Mouse (Mus musculus): ENCODE measurements at regions not wholly inside any gene's neighbourhood (a gene's known extent, or its start where the extent isn't known, plus 50 kb on each side); places are given as distances from the start of the nearest gene placed in this dataset.

DNA sequence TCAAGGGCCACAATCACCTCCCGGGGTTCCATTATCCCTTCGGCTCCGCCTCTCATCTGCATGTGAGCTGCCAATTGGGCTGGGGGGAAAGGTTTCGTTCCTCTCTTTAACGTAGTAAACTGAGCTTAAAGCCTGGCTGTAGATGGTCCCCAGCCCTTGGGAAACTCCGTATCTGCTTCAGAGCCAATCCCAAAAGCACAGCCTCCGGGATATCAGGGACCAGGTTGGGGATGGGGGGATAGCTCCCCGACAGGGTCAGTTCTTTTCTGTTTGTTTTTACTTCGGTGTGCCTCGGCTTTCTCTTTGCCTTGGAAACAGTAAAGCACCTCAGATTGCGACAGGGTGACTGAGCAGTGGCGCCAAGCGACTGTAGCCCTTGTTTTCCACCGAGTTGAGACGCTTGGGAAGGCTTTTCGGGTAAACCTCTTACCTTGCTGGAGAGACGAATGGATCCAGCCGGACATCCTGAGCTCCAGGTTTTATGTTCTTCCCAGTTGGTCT is 64.5 kb downstream of the Tfap2c start:
- no peak for DNase-seq (ENCODE audit: low spot score)

GRCm38 (mm10) chr2:172615148-172615547 is 65.8 kb downstream of the Tfap2c start:
- DNase-seq (ENCODE audit: low spot score): no peak

DNA sequence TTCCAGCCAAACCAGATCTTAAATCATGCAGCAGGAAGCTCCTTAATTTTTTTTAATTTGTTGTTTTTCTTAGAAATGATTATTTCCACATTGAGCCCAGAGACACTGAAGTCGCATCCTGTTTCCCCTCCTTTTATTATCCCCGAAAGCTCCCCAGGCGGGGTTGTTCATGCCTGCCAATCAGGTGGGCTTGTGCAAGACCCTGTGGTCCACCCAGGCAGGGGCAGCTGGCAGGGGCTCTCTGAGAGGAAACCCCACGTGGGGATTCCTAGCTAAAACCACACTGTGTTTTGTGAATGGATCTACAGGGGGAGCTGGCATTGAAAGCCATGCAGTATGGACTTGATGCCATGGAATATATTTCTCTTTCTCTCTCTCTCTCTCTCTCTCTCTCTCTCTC is 66.2 kb downstream of the Tfap2c start:
- DNase-seq (ENCODE audit: low spot score): no peak

DNA sequence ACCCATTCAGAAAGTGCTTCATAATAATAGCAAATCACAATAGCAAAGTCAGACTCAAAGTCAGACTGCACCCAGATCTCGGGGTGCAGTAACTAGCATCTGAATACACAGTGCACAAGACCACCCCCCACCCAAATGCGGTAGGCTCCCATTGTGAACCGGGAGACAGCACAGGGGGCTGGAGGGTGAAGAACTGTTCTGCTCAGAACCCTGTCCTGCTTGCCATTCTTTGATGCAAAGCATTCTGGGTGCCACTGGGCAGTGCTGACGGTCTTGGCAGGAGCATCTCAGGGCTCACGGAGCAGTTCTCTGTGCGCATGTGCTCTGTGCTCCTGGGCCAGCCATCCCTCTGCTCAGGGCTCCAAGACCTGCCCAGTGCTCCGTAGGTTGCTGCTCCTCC is 69.8 kb downstream of the Tfap2c start:
- no peak for DNase-seq (ENCODE audit: low spot score)

DNA sequence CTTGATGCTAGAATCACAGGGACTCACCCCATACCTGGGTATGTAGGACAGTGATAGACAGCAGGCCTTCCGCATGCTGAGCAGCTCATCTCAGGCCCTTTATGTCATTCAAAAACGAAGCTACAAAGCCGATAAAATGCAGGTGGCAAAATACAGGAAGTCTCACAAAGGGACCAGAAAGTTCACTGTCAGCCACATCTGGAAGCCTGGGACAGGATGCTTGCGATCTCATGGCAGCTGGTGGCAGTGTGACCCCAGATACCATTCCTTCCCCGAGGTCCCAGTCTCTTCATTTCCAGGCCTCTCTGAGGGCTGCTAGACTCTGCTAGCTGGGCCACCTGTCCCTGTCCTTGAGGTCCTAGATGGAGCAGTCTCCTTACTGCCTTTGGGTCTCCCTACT is 70.6 kb downstream of the Tfap2c start:
- DNase-seq (ENCODE audit: low spot score): no peak

DNA sequence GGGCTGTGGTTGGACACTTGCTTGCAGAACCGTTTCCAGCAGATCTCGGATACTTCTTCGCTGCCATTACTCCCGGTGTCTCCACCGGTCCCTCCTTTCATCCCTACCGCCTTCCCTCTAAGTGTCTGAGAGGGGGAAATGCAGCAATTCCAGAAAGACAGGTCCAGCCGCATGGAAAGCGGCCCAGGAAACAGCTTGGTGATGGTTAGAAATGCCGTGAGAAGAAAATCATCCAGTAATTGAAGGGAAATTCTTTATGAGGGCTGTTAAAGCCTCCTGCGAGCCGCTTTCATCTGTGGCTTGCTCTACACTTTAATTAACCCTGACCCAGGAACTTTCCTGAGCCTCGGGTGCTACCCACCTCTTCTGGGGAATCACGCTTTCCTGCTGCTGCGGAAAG is 74.3 kb downstream of the Tfap2c start:
- DNase-seq (ENCODE audit: low spot score): no peak

DNA sequence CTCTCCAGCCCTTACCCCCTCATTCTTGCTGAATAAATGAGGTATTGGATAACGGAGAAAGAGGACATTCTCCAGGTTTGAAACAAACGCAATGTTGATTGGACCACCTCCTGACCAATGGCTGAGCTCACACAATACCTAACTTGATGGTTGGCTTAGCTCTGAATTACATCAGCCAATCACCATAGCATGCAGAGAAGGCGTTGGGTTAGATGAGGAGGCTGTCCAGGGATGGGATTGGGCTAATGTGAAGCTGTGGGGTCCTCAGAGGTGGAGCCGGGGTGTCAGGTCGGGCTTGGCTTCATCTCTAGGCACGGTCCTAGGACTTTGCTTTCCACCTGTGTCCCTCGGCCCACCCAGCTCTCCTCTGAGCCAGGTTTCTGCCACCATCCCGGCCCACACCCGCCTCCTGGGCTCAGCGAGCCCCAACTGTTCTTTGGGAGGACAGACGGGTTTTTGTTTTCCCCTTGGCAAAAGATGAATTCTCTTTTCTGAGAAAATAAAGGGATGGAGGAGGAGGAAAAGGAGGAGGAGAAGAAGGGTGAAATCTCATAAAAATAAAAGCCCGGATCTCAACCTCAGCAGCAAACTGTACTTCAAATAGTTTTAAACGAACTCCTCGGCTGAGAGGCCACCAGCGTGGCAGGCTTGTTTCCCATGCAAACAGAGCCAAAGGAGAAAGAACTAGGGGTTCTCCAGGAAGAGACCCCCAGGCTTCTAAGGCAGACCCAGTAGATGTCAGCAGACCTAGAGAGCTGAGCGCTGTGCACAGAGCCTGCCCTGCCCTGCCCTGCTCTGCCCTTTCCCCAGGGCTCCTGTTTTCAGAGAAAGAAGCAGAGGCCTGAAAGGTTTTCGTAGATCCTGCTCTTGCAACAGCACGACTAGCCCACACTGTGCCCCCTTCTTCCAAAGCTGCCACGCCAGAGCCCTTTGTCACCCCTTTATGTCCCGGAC is 78.2 kb downstream of the Tfap2c start:
- no peak for DNase-seq (ENCODE audit: low spot score)

- no peak for DNase-seq (ENCODE audit: low spot score)
These were observed 80.9 kb downstream of the Tfap2c start for GRCm38 (mm10) chr2:172630333-172630732.

DNA sequence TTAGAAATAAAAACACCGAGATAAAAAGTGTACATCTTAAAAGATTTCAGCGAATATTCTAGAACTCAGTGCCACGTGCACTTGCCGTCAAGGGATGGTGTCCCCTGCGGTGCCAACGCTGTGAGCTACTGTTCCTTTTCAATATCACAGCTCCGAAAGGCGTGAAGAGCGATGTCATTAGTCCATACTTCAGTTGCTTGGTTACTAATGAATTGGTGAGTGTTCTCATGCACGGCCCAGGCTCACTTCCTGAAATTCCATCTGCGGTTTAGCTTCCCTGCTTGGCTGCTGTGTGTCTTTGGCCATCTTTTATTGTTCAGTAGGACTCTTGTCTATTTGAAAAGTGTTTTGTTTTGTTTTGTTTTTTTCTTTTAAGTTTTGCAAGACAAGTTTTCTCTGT is 93.2 kb downstream of the Tfap2c start:
- DNase-seq (ENCODE audit: low spot score): no peak

- DNase-seq (ENCODE audit: low spot score): no peak
These were observed 94.5 kb downstream of the Tfap2c start for GRCm38 (mm10) chr2:172643860-172644259.

- no peak for DNase-seq (ENCODE audit: low spot score)
These were observed 95.1 kb downstream of the Tfap2c start for GRCm38 (mm10) chr2:172644451-172644850.

DNA sequence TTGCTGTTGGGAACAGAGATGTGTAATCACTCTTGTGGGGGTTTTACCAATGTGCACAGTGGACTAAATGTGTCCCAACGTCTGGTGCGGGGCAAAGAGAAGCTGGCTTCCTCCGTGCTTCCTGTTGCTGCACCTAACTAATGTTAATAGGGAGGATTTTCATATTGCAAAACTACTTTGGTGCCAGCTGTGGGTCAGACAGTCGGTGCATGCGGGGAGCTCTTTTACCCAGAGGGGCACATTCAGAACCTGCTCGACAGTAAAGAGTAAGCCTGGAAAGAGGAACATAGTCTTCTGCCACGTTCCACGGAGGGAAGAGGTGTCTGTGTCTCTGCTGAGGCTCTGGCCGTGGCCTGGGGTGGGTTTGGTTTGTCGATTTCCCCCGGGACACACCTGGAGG is 98.7 kb downstream of the Tfap2c start:
- no peak for DNase-seq (ENCODE audit: low spot score)

DNA sequence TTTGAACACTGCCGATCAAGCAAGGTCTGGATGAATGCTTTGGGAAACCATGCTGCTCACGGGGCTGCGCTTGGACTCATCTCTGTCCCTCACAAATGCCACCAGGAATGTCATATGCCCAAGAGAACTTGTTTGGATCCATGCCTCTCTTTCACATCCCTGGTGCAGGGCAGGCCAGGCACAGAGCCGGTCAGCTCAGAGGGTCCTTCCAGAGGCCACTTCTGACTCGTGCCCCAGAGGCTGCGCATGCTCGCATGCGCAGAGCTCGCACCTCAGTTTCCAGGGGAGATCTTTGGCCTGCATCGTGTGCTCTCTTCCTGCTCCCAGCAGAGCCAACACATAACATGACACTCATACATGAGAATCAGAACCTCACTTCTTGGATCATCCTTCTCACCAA is 111.1 kb downstream of the Tfap2c start:
- no peak for DNase-seq (ENCODE audit: low spot score)

- no peak for DNase-seq (ENCODE audit: low spot score)
These were observed 111.5 kb downstream of the Tfap2c start for GRCm38 (mm10) chr2:172660916-172661315.

DNA sequence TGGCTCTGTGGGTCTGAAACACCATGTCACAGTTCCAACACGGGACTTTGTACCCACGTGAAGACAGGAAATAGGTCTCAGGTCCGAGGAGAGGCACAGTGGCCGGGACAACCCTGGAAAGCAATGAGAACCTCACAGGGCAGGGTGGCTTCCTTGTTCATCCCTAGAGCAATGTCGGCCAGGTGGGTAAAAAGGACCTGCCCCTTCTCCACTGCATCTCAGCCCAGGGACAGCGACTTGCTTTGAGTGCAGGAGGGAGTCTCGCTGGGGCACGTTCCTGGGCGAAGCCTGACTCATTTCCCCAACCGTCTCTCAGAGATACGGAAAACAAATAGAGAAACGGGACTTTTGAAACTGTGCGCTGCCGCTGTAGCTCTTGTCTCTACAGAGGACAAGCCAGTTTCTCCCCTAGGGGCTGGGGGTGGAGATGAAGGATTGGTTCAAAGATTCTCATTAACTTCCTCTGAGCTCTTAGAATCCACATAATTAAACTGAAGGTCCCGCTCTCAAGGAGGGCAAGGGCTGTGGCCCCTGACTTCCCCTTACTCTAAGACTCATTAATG is 112.1 kb downstream of the Tfap2c start:
- no peak for DNase-seq (ENCODE audit: low spot score)

- DNase-seq (ENCODE audit: low spot score): no peak
These were observed 112.8 kb downstream of the Tfap2c start for GRCm38 (mm10) chr2:172662165-172662564.

- no peak for DNase-seq (ENCODE audit: low spot score)
These were observed 114.3 kb downstream of the Tfap2c start for GRCm38 (mm10) chr2:172663681-172664080.

GRCm38 (mm10) chr2:172673081-172673480 is 123.7 kb downstream of the Tfap2c start:
- no peak for DNase-seq (ENCODE audit: low spot score)

DNA sequence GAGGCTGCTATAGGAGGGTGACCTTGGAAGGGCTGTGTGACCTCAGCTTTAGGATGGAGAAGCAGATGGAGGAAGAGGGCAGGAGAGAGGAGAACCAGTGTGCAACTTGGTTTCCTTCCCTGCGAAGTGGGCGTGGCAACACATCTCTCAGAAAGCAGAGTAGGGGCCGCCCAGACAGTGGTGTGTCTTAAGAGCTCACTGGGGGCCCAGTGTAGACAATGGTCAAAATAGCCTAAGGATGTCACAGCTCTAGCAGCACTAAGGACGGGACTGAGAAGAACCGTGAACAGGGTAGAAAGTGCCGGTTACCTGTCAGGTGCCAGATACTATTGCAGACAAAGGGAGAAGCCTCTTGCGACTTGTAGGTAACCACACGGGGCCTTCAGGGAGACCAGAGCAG is 125.2 kb downstream of the Tfap2c start:
- no peak for DNase-seq (ENCODE audit: low spot score)

- DNase-seq (ENCODE audit: low spot score): no peak
These were observed 125.7 kb downstream of the Tfap2c start for GRCm38 (mm10) chr2:172675081-172675480.

DNA sequence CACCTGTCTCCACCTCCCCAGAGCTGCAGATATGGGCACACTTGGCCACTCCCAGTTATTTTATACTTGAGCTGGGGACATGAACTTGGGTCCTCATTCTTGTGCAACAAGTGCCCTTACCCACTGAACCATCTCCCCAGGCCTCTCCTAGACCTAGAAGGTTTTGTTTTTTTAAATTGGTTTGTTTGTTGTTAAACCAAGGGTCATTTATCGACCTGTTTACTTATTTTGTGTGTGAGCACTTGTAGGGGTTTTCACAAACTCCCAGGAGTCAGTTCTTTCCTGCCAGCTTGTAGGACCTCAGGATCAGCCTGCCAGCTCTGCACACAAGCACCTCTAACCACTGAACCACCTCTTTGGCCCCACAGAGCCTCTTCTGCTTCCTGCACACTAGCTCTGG is 140.8 kb downstream of the Tfap2c start:
- DNase-seq (ENCODE audit: low spot score): no peak

GRCm38 (mm10) chr2:172690931-172691651 is 141.7 kb downstream of the Tfap2c start:
- no peak for DNase-seq (ENCODE audit: low spot score)

DNA sequence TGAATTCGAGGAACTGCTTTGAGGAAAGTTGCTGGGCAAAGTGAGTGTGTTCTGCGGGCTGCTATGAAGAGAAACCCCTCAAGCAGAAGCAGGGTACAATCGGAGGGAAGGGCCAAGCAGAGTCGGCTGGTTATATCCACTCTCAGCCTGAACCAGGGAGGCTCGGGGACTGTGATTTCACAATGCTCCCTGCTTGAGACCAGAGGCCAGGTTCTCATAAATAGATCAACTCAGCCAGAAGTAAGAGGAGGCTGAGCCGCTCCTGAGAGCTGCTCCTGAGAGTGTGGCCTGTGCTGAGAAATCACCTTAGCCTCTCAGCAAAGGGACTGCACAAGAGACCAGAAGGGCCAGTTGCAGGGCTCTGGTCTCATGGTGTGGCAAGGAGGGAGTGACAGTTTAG is 149.6 kb downstream of the Tfap2c start:
- DNase-seq (ENCODE audit: low spot score): no peak
